Mouse (Mus musculus) hindbrain, embryonic 14.5 days (tissue): ENCODE measurements at regions not wholly inside any gene's neighbourhood (a gene's known extent, or its start where the extent isn't known, plus 50 kb on each side); places are given as distances from the start of the nearest gene placed in this dataset.

ENCODE experiments used
- ATAC-seq: fragments of 200-750 bp; cut with Nextera tagmentation; 2 replicates; pipeline ENCODE4 v1.8.0; 2017; ENCODE audit warnings: moderate number of reproducible peaks, mild to moderate bottlenecking, moderate TSS enrichment, moderate library complexity; ENCODE audit not compliant: low FRiP score
- DNase-seq: peaks from one replicate; pipeline ENCODE4 v3.0.0-alpha.2; 2015; ENCODE audit warnings: low spot score
- H3K27ac ChIP-seq: fragments of 300-500 bp; sonication (generic); 2 replicates; pipeline ENCODE4 v1.5.1; 2014; ENCODE audit warnings: mild to moderate bottlenecking, moderate library complexity
- H3K27me3 ChIP-seq: fragments of 300-500 bp; sonication (generic); 2 replicates; pipeline ENCODE4 v1.6.1; 2014; ENCODE audit warnings: mild to moderate bottlenecking, low read length, mixed read lengths; ENCODE audit not compliant: control insufficient read depth, insufficient read depth
- H3K36me3 ChIP-seq: fragments of 300-500 bp; sonication (generic); replicated peaks from 2 replicates; pipeline ENCODE4 v1.6.1; 2014; ENCODE audit not compliant: control insufficient read depth, insufficient read depth
- H3K4me1 ChIP-seq: fragments of 300-500 bp; sonication (generic); replicated peaks from 2 replicates; pipeline ENCODE4 v1.6.1; 2014; ENCODE audit warnings: antibody characterized with exemption, low read length, mixed read lengths; ENCODE audit not compliant: control insufficient read depth, insufficient read depth
- H3K4me2 ChIP-seq: fragments of 300-500 bp; sonication (generic); replicated peaks from 2 replicates; pipeline ENCODE4 v1.6.1; 2014; ENCODE audit warnings: mild to moderate bottlenecking, moderate library complexity
- H3K4me3 ChIP-seq: fragments of 300-500 bp; sonication (generic); replicated peaks from 2 replicates; pipeline ENCODE4 v1.5.1; 2014; ENCODE audit warnings: mild to moderate bottlenecking, low read length
- H3K9ac ChIP-seq: fragments of 300-500 bp; sonication (generic); 2 replicates; pipeline ENCODE4 v1.6.1; 2014
- H3K9me3 ChIP-seq: fragments of 300-500 bp; sonication (generic); 2 replicates; pipeline ENCODE4 v1.6.1; 2016; ENCODE audit warnings: low read length; ENCODE audit not compliant: control insufficient read depth
- WGBS: fragments of 180-500 bp; shearing (Covaris S2); extraction: QIAGEN DNeasy Blood & Tissue Kit; methylation state at CpG from one replicate; pipeline ENCODE4 v1.1.7; 2014; 5-methylcytosine and 5-hydroxymethylcytosine counted together

DNA sequence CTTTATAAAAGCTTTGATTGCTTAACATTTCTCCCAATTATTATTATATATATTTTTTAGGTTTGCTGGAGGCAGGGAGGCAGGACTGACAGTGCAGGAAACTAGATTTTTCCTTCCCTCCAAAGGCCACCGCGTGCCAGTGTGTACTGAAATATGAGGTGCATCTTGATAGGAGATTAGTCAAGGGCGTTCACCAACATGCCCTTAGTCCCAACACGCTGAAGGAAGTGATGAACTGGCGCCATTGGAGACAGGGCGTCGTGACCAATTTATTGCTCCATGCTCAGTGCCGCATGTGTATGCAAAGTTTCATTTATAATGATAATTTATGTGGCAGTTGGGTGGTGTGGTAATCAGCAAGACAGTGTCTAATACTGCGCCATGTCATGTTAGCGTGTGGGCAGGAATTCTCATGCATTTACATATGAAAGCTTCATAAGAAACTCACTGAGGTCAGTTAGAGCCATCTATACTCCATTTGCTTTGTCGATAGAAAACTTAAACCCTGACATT lies 66.2 kb downstream of the Isl1 start:
- Histone ChIP-seq H3K27me3 (no peaks in the 10 kb centered on the region), H3K9ac (no peak overlapping the region), H3K27ac (no peak overlapping the region), H3K4me3 (no peak overlapping the region), H3K4me1 (no peaks in the 10 kb centered on the region), H3K36me3 (no peaks in the 10 kb centered on the region), H3K9me3 (no peaks in the 10 kb centered on the region), H3K4me2 (no peak overlapping the region)
- ATAC-seq (no peak), DNase-seq (no peak)
- 70% methylated on average over 11 of the region's 11 CpGs for WGBS

DNA sequence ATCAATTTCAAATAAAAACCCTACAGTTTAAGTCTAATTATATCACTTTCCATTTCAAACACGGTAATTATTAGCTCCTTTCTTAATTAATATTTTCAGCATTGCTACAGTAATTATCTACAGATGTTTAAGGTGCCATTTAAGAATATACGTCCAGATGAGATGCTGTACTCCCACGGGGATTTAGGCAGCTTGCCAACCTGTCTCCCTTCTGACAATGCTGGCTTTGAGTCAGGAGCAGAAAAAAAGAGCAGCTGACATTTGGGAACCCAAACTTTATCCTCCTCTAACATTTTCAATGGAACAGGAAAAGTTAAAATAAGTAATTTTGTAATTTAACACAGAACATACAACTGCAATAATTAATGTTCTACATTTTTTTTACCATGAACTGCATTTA lies 94.4 kb downstream of the Isl1 start:
- Histone ChIP-seq H3K4me3 (no peak overlapping the region), H3K4me2 (no peak overlapping the region), H3K4me1 (peaks cover 7% of the 10 kb centered on the region; the same call in 1 of the 2 replicates), H3K36me3 (no peaks in the 10 kb centered on the region), H3K9ac (no peak overlapping the region), H3K27ac (no peak overlapping the region), H3K9me3 (no peaks in the 10 kb centered on the region), H3K27me3 (no peaks in the 10 kb centered on the region)
- DNase-seq (peak; percentile 42), ATAC-seq (no peak)
- 32% methylated on average over 3 of the region's 3 CpGs for WGBS

DNA sequence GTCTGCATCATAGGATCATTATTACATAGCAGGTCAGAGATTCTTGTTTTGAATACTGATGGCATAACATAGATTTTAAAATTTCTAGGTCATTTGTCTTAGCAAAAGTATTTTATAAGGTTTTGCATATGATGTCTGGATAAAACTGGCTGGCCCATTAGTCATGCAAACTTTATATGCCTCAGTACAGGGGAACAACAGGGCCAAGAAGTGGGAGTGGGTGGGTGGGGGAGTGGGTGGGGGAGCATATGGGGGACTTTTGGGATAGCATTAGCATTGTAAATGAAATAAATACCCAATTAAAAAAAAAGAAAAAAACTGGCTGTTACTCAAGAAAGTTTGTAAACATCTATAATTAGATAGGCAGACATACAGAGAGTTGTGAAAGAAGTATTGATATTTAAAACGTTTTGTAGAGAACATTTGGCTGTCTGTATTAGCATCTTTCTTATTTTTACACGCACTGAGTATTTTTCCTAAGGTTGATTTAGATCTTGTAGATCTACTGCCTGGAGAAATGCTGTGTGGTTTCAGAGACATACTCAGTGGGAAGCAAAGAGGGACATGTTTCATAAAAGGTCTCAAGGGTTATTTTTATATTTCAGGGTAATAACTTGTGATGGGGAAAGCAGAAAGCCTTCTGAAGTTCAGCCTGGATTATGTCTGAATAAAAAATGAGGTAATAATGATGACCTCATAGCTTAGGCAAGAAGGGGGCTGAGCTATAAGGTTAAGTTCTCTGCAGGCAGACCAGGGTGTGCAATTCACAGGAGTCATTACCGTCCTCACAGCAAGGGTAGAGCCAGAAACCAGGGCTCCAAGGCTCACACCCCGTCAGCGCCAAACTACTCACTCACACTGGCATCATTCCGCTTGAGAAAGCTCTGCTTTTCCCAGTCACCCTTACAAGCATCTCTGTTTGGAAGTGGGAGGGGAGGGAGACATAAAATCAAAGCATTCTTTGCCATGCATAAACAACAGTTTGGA lies 95.4 kb downstream of the Isl1 start:
- Histone ChIP-seq H3K27me3 (no peaks in the 10 kb centered on the region), H3K4me1 (peaks cover 7% of the 10 kb centered on the region; the same call in 1 of the 2 replicates), H3K4me2 (no peak overlapping the region), H3K36me3 (no peaks in the 10 kb centered on the region), H3K27ac (no peak overlapping the region), H3K9me3 (no peaks in the 10 kb centered on the region), H3K4me3 (no peak overlapping the region), H3K9ac (no peak overlapping the region)
- 43% methylated on average over 6 of the region's 6 CpGs for WGBS
- no peak for ATAC-seq
- DNase-seq, result no peak

DNA sequence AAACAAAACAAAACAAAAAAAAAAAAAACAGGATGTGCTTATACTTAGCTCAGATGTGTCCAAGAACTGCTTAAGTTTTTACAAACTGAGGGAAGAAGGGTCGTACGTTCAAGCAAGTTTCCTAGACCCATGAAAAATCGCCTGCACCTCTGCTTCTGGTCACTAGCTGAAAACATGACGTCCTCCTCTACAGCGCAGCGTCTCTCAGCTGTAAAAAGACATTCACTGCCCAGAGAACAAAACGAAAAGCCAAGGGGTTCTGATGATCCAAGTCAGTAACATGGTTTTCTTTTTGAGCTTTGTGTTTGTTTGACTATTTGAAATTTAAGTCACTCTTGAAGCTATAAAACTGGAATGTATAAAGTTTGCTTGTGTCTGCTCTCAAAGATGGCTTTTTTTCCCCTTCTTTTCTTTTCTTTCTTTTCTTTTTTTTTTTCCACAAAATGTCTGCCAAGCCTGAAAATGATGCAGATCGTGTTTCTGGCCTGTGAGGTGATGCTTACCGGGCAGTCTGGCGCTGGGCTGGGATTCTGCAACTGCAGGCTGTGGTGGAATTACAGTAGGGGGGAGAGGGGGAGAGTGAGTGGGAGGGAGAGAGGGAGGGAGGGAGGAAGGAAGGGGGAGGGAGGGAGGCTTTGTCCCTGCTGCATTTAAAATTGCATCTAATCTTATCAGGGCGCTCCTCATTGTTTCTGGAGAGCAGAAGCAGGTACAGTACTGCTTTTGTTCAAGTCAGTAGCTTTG lies 108.1 kb downstream of the Isl1 start:
- H3K9me3 ChIP-seq, result no peaks in the 10 kb centered on the region
- WGBS, result 3% methylated on average over 11 of the region's 11 CpGs
- H3K4me3 ChIP-seq, result peak overlapping the region; percentile 16; the same call in 1 of the 2 replicates
- H3K4me1 ChIP-seq, result no peaks in the 10 kb centered on the region
- peak overlapping the region; percentile 46 for H3K4me2 ChIP-seq
- peak; percentile 62; the same call in 1 of the 2 replicates for ATAC-seq
- no peaks in the 10 kb centered on the region for H3K27me3 ChIP-seq
- DNase-seq, result peak; percentile 24
- H3K9ac ChIP-seq, result peak overlapping the region; percentile 43
- no peak overlapping the region for H3K27ac ChIP-seq
- H3K36me3 ChIP-seq, result no peaks in the 10 kb centered on the region

DNA sequence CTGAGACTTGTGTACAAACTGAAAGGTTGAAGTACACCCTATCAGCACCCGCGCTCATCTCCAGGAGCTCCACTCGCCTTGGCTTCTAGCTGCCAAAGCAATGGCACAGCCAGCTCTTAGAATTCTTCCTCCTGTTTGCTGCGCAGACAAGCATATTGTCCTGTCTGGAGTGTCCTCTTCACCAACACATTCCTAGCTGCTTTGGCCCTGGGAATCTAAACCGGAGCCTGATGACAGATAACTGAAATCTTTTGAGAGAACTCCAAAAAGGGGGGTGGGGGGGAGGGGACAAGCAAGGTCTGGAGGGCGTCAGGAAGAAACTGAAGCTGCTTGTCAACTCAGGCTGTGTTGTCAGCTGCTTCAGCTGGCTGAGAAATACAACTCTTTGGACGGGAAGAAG lies 122.4 kb downstream of the Isl1 start:
- no peaks in the 10 kb centered on the region for H3K36me3 ChIP-seq
- H3K4me1 ChIP-seq, result no peaks in the 10 kb centered on the region
- DNase-seq (no peak), ATAC-seq (no peak)
- no peak overlapping the region for H3K9ac ChIP-seq
- H3K27me3 ChIP-seq, result no peaks in the 10 kb centered on the region
- H3K4me3 ChIP-seq, result no peak overlapping the region
- no peak overlapping the region for H3K4me2 ChIP-seq
- H3K9me3 ChIP-seq, result no peaks in the 10 kb centered on the region
- no peak overlapping the region for H3K27ac ChIP-seq
- WGBS, result 63% methylated on average over 7 of the region's 7 CpGs

DNA sequence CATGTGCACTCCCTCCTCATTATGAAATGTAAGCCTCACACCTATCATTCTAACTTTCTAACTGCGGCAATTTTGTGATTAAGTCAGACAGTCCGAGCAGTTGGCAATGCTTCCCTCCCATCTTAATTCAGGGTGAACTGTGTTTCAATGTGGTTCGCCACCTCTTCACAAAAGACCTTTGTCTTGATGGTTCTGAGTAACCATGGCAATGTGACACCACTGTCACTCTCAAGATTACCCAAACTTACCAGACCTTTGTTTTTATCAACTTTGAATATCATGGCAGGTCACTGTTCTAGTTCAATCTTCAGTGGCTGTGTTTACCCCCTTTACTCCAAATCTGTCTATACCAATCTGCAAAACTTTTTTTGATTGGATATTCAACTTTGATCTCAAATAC lies 131.7 kb downstream of the Isl1 start:
- no peak for ATAC-seq

DNA sequence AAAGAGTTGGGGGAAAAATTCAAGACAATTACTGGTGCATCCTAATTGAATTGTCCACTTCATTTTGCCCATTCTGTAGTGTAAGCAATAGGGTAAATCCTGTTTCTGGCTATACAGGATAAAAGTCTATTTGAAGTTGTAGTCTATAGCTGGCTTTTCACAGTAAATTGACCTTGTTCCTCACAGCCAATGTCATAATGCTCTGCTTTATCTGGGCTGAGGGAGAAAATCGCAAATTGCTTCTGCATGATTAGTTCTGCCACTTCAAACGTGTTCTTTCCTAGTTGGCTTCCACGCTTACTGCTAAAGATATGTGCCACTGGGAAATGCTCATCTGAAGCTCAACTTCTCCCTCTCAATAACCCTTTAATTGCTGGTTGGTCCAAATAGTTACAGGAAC lies 134.5 kb downstream of the Isl1 start:
- ATAC-seq (no peak), DNase-seq (no peak)
- WGBS, result 5% methylated on average over 3 of the region's 3 CpGs
- Histone ChIP-seq H3K4me3 (no peak overlapping the region), H3K9ac (no peak overlapping the region), H3K9me3 (no peaks in the 10 kb centered on the region), H3K27ac (no peak overlapping the region), H3K4me2 (no peak overlapping the region), H3K27me3 (peaks cover 7% of the 10 kb centered on the region; the same call in 1 of the 2 replicates), H3K36me3 (no peaks in the 10 kb centered on the region), H3K4me1 (0 out of 2 replicates have a peak, but pooled peaks cover 4% of the 10 kb centered on the region)

More for the DNA sequence above, 131.7 kb downstream of the Isl1 start:
- Histone ChIP-seq H3K27ac (no peak overlapping the region), H3K27me3 (peaks cover 4% of the 10 kb centered on the region; the same call in 1 of the 2 replicates), H3K4me3 (no peak overlapping the region), H3K4me1 (0 out of 2 replicates have a peak, but pooled peaks cover 4% of the 10 kb centered on the region), H3K36me3 (no peaks in the 10 kb centered on the region), H3K9me3 (no peaks in the 10 kb centered on the region), H3K9ac (no peak overlapping the region), H3K4me2 (no peak overlapping the region)
- 10% methylated on average over 3 of the region's 3 CpGs for WGBS
- no peak for DNase-seq

DNA sequence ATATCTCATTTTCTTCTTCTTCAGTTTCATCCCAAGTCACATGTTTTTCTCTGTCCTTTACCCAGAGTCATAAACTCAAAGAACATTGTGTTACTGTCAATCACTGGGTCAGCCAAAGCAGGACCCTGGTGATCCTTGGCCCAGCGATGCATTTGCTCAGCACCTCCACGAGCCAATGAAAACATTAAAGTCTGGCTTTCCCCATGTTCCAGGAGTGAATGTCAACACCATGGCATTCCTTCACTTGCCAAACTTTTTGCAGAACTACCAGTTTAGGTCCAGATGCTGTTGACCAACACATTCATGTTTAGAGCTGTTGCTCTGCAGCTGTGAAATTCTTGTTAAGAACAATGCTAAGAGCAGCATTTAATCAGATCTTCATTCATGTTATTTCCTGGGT lies 135.6 kb downstream of the Isl1 start:
- Histone ChIP-seq H3K27ac (no peak overlapping the region), H3K9ac (no peak overlapping the region), H3K4me1 (0 out of 2 replicates have a peak, but pooled peaks cover 4% of the 10 kb centered on the region), H3K27me3 (peaks cover 7% of the 10 kb centered on the region; the same call in 1 of the 2 replicates), H3K36me3 (no peaks in the 10 kb centered on the region), H3K4me2 (no peak overlapping the region), H3K9me3 (no peaks in the 10 kb centered on the region), H3K4me3 (no peak overlapping the region)
- ATAC-seq, result no peak
- DNase-seq, result no peak
- WGBS, result 49% methylated on average over 2 of the region's 2 CpGs

DNA sequence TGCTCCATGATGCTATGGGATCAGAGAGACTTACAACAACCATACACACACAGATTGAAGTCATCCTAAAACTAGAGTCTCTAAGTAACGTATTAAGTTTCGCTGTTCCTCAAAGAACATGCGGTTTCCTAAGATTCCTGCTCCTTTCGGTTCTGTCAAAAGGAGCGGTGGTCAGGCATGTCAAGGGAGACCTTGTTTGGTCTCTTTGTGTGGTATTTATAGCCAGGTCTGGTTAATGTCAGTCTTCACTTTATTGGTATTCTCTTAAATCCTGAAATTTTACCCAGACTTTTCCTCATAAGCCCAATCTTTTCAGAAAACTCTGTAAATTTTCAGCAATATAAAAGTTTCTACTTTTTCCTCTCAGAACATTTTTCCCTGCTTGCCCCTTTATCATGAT lies 166.5 kb downstream of the Isl1 start:
- no peak overlapping the region for H3K4me2 ChIP-seq
- H3K9ac ChIP-seq, result no peak overlapping the region
- H3K27ac ChIP-seq, result no peak overlapping the region
- no peaks in the 10 kb centered on the region for H3K36me3 ChIP-seq
- H3K4me1 ChIP-seq, result no peaks in the 10 kb centered on the region
- 85% methylated on average over 5 of the region's 5 CpGs for WGBS
- ATAC-seq (no peak), DNase-seq (no peak)
- no peak overlapping the region for H3K4me3 ChIP-seq
- H3K9me3 ChIP-seq, result no peaks in the 10 kb centered on the region
- no peaks in the 10 kb centered on the region for H3K27me3 ChIP-seq
